In genomic region chr11:115334531-115334930, GRCm38 (mm10) we compare ENCODE assay signal across 11 mouse cellular contexts. TPM values are rescaled to one million over a fixed set of nuclear protein-coding genes. Genes with fewer than 3 reads are reported as not detected.
A peak's percentile ranks its signal among the peaks of the same experiment; 100 is the strongest.
DNase-seq lines count a peak whose midpoint lies in the region; ATAC-seq and TF ChIP-seq lines count a peak whose summit lies in the region.
"Had no signal": no experiment of that assay in that cellular context is flagged by ENCODE, and none has a peak within 500 bp of the region (broad histone marks: within the 10 kb centered on the region; RNA-seq: fewer than 3 reads in every experiment).

TSS of gene Otop3 (plus strand) at chr11:115334731.

- no peak for ATAC-seq in lung, embryonic 16.5 days (ENCODE audit: low read depth)
- ATAC-seq in hindbrain, embryonic 15.5 days (ENCODE audit: low FRiP score, low read depth): 0 out of 2 replicates have a peak, but pooled peaks have one; percentile 17
- ATAC-seq in midbrain, embryonic 11.5 days (ENCODE audit: low FRiP score): no peak
- ATAC-seq in stomach, postnatal 0 days (ENCODE audit: low FRiP score, low TSS enrichment): peak; percentile 13; the same call in 1 of the 2 replicates
- ATAC-seq: activated CD4-positive, CD25-positive, alpha-beta regulatory T cell, adult 4 months had no signal

- peaks cover 47% of the 10 kb centered on the region for H3K27me3 ChIP-seq in lung, embryonic 16.5 days (ENCODE audit: control insufficient read depth, insufficient read depth, low read depth, low read length)
- H3K27me3 ChIP-seq in hindbrain, embryonic 15.5 days: peaks cover 15% of the 10 kb centered on the region
- H3K27me3 ChIP-seq in midbrain, embryonic 11.5 days (ENCODE audit: control insufficient read depth, insufficient read depth, low read length): peaks cover 21% of the 10 kb centered on the region
- H3K27me3 ChIP-seq in stomach, postnatal 0 days (ENCODE audit: control insufficient read depth, insufficient read depth, low read length): peaks cover 3% of the 10 kb centered on the region; the same call in 1 of the 2 replicates

- H3K9ac ChIP-seq in lung, embryonic 16.5 days (ENCODE audit: low read length): no peak within 1 kb of the TSS
- H3K9ac ChIP-seq in hindbrain, embryonic 15.5 days: peak within 1 kb of the TSS; percentile 39
- H3K9ac ChIP-seq in midbrain, embryonic 11.5 days (ENCODE audit: low read length): peak within 1 kb of the TSS; percentile 45; the same call in 1 of the 2 replicates
- H3K9ac ChIP-seq in stomach, postnatal 0 days (ENCODE audit: low read length): no peak within 1 kb of the TSS

- H3K4me3 ChIP-seq in lung, embryonic 16.5 days (ENCODE audit: low read length): no peak within 1 kb of the TSS
- peak within 1 kb of the TSS; percentile 37 for H3K4me3 ChIP-seq in hindbrain, embryonic 15.5 days
- peak within 1 kb of the TSS; percentile 16; the same call in 1 of the 2 replicates for H3K4me3 ChIP-seq in midbrain, embryonic 11.5 days (ENCODE audit: low read depth, low read length)
- H3K4me3 ChIP-seq in stomach, postnatal 0 days (ENCODE audit: low read depth, low read length): peak within 1 kb of the TSS; percentile 15; the same call in 1 of the 2 replicates

- no peak within 1 kb of the TSS for H3K27ac ChIP-seq in lung, embryonic 16.5 days (ENCODE audit: low read length)
- no peak within 1 kb of the TSS for H3K27ac ChIP-seq in hindbrain, embryonic 15.5 days (replicated peaks)
- no peak within 1 kb of the TSS for H3K27ac ChIP-seq in midbrain, embryonic 11.5 days (ENCODE audit: low read depth, low read length)
- peak within 1 kb of the TSS; percentile 49; the same call in 1 of the 2 replicates for H3K27ac ChIP-seq in stomach, postnatal 0 days (replicated peaks)

- no peaks in the 10 kb centered on the region for H3K4me1 ChIP-seq in lung, embryonic 16.5 days (replicated peaks; ENCODE audit: control insufficient read depth, insufficient read depth, low read length)
- peaks cover 11% of the 10 kb centered on the region for H3K4me1 ChIP-seq in hindbrain, embryonic 15.5 days (replicated peaks)
- peaks cover 5% of the 10 kb centered on the region for H3K4me1 ChIP-seq in midbrain, embryonic 11.5 days (ENCODE audit: control insufficient read depth, insufficient read depth, low read length)
- 0 out of 2 replicates have a peak, but pooled peaks cover 3% of the 10 kb centered on the region for H3K4me1 ChIP-seq in stomach, postnatal 0 days (replicated peaks; ENCODE audit: control insufficient read depth, insufficient read depth)

- no peaks in the 10 kb centered on the region for H3K36me3 ChIP-seq in lung, embryonic 16.5 days (ENCODE audit: control insufficient read depth, insufficient read depth, low read length)
- no peaks in the 10 kb centered on the region for H3K36me3 ChIP-seq in hindbrain, embryonic 15.5 days
- no peaks in the 10 kb centered on the region for H3K36me3 ChIP-seq in midbrain, embryonic 11.5 days (ENCODE audit: control insufficient read depth, insufficient read depth, low read length)
- H3K36me3 ChIP-seq in stomach, postnatal 0 days (ENCODE audit: control insufficient read depth, insufficient read depth, low read length): no peaks in the 10 kb centered on the region

- no peak for TF ChIP-seq EP300 in stomach, postnatal 0 days (optimal IDR thresholded peaks at IDR 0.05)

- WGBS in lung, embryonic 16.5 days: 2% methylated on average over 29 of the region's 29 CpGs
- 3% methylated on average over 29 of the region's 29 CpGs for WGBS in hindbrain, embryonic 15.5 days
- WGBS in midbrain, embryonic 11.5 days: 5% methylated on average over 29 of the region's 29 CpGs
- 4% methylated on average over 29 of the region's 29 CpGs for WGBS in stomach, postnatal 0 days

- TF ChIP-seq CTCF in stomach, postnatal 0 days (IDR thresholded peaks at IDR 0.05; ENCODE audit: low read depth): no peak

- DNase-seq in lung, postnatal 14 days: no peak
- DNase-seq in midbrain, embryonic 11.5 days (ENCODE audit: low spot score, missing footprints): no peak
- no peak for DNase-seq in stomach, postnatal 0 days (ENCODE audit: low spot score)
- DNase-seq in frontal cortex, postnatal 25 days (ENCODE audit: low spot score in 2 of 2): no peak
- no peak for DNase-seq in spleen, adult 12 weeks (ENCODE audit: low spot score)
- no peak for DNase-seq in lung, postnatal 4 days
- DNase-seq: thymus, adult 18-20 months had no signal

- no peaks in the 10 kb centered on the region for H3K9me3 ChIP-seq in lung, embryonic 16.5 days (ENCODE audit: control insufficient read depth, low read length)
- no peaks in the 10 kb centered on the region for H3K9me3 ChIP-seq in hindbrain, embryonic 15.5 days
- no peaks in the 10 kb centered on the region for H3K9me3 ChIP-seq in midbrain, embryonic 11.5 days (ENCODE audit: control insufficient read depth, low read length)
- H3K9me3 ChIP-seq in stomach, postnatal 0 days (ENCODE audit: control insufficient read depth, low read length): no peaks in the 10 kb centered on the region

- H3K4me2 ChIP-seq in lung, embryonic 16.5 days (ENCODE audit: low read depth, low read length): peak within 1 kb of the TSS; percentile 18; the same call in 1 of the 2 replicates
- H3K4me2 ChIP-seq in hindbrain, embryonic 15.5 days: peak within 1 kb of the TSS; percentile 74
- H3K4me2 ChIP-seq in midbrain, embryonic 11.5 days: peak within 1 kb of the TSS; percentile 44
- H3K4me2 ChIP-seq in stomach, postnatal 0 days (replicated peaks; ENCODE audit: low read depth): peak within 1 kb of the TSS; percentile 42

RNA-seq across cellular contexts. Expression of gene Otop3, which starts in this region (rescaled TPM):
- not detected in 2 replicates for polyA plus RNA-seq in lung, embryonic 16.5 days (2015; fragmentation: Nextera tagmentation; extraction: Ambion mirVana)
- 2.2 and 2.3 TPM in 2 replicates for polyA plus RNA-seq in hindbrain, embryonic 15.5 days (2015; fragmentation: Nextera tagmentation; extraction: Ambion mirVana)
- polyA plus RNA-seq in midbrain, embryonic 11.5 days (2014; fragmentation: Nextera tagmentation; extraction: Ambion mirVana): 0.18 and 0.34 TPM in 2 replicates
- polyA plus RNA-seq in stomach, postnatal 0 days (2015; fragmentation: Nextera tagmentation; extraction: Ambion mirVana): 20.5 and 21.0 TPM in 2 replicates
- polyA plus RNA-seq: liver, adult 2 months had no signal

Comparison
In these comparisons a context has a peak if more than half of its experiments do, and no peak if none do; other contexts are left out.
1. ATAC-seq: peak in hindbrain, embryonic 15.5 days (single experiment) and stomach, postnatal 0 days (single experiment); none in lung, embryonic 16.5 days (single experiment) and midbrain, embryonic 11.5 days (single experiment).
2. H3K4me2 ChIP-seq: peak in every context shown above with its lines; median percentile 74 in hindbrain, embryonic 15.5 days; 44 in midbrain, embryonic 11.5 days; 42 in stomach, postnatal 0 days; 18 in lung, embryonic 16.5 days.
3. H3K9ac ChIP-seq: peak in hindbrain, embryonic 15.5 days (single experiment) and midbrain, embryonic 11.5 days (single experiment); none in lung, embryonic 16.5 days (single experiment) and stomach, postnatal 0 days (single experiment).